ENCODE assay signal across 8 mouse cellular contexts in the genomic region with DNA sequence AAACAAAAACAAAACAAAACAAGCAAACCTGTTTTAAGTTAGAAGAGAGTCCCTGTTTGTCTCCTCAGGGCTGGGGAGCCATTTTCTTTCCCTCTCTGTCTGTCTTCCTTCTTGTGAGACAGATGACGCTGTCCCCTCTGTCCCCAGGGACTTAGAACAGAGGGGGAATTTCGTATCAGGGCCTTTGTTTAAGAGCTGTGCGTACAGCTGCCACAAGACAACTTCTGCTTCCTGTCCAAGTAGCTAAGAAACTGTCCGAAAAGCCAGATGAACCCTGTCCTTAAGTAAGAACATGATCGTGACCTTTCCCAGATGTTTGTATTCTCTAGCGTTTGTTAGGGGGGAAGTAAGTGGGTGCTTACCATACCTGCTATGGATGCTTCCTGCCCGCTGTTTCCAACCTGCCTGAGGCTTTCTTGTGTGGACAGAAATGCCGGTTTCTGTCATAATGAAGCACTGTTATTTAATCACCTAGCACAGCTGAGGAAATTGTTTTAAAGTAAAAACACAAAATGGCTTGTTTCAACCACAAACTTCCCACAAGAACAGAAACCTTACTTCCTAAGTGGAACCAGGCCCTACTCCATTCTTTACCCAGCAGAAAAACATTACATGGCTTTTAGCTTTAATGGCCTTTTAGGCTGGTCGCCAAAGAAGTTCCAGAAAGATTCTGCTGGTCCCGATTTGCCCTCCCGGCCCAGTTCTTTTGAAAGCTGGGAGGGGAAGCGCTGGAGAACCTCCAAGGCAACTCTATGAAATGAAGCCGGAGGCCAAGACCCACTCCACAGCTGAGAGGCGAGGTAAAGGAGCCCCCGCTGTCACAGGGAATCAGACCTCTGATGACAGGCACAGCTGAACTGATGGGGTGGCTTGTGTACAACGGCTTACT.
DNase-seq lines count a peak whose midpoint lies in the region; ATAC-seq lines count a peak whose summit lies in the region.

No protein-coding gene starts in this region.

- intact Hi-C loops in left cerebral cortex, postnatal 36 days (cut with DNase I): no loop called here

- peak; percentile 47 to 64 for ATAC-seq in hematopoietic stem cell, adult 5-6 weeks (replicated peaks in 1 of 2; ENCODE audit: insufficient read depth in 1 of 2, low FRiP score in 2 of 2, low TSS enrichment in 1 of 2, low read depth in 1 of 2, poor library complexity in 2 of 2, severe bottlenecking in 2 of 2)
- peak; percentile 83 for ATAC-seq in megakaryocyte progenitor cell, adult 5-6 weeks (replicated peaks; ENCODE audit: poor library complexity)

- DNase-seq in kidney, adult 9 months: peak; percentile 19
- DNase-seq in kidney, adult 11 months: no peak
- peak; percentile 32 for DNase-seq in embryo, embryonic 9.5 days (ENCODE audit: extremely low spot score)
- no peak for DNase-seq in thymus, postnatal 0 days (ENCODE audit: low spot score)
- DNase-seq in left cerebral cortex, postnatal 36 days (ENCODE audit: low spot score in 2 of 2): no peak
- no peak for DNase-seq in right cerebral cortex, postnatal 25 days

Comparison
In these comparisons a context has a peak if more than half of its experiments do, and no peak if none do; other contexts are left out.
1. DNase-seq: peak in kidney, adult 9 months (single experiment) and embryo, embryonic 9.5 days (single experiment); none in kidney, adult 11 months (single experiment), thymus, postnatal 0 days (single experiment), left cerebral cortex, postnatal 36 days (0 of 2) and right cerebral cortex, postnatal 25 days (single experiment).